Mouse (Mus musculus) inflammation-experienced regulatory T-cells, adult 6 months (primary cell): ENCODE results near the gene Fpr3. TPM values are rescaled to one million over a fixed set of nuclear protein-coding genes. Genes with fewer than 3 reads are reported as not detected.
"Not testable (repeated sequence)": the region's sequence is repeated elsewhere in the genome, so short reads cannot be mapped to it uniquely, and the experiment has no call there.

ENCODE experiments used
- ATAC-seq: one replicate; pipeline ENCODE4 v1.8.0; 2017
- polyA plus RNA-seq, 3 experiments: library from polyadenylated mRNA; unstranded; fragments of 100-300 nt; shearing (Covaris generic); gene quantifications; one replicate each; pipeline ENCODE4 v1.2.1; 2017

The Fpr3 gene
- polyA plus RNA-seq, 3 experiments from 2014 or later: not detected

DNA sequence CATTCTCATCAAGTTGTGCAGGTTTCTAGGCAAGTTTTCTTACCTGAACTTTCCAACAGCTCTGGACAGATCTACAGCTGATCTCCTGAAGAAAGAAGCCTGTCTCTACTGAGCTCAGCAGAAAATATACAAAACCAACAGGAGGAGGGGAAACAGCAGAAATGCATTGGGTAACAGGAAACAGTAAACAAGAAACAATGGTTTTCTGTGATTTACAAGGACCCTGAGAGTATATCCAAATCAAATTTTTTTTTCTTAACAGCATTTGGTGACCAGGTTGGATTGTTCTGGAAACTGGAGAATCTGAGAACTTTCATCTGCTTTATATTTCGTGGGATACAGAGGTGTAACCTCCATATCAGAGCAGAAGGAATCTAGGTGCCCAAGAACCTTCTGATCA, 3.8 kb upstream of the Fpr3 start, which contains the start of gene Fpr1:
Gene Fpr1, minus strand, starts transcription at position 101 of the 400 bp plus-strand sequence.
- no peak for ATAC-seq

DNA sequence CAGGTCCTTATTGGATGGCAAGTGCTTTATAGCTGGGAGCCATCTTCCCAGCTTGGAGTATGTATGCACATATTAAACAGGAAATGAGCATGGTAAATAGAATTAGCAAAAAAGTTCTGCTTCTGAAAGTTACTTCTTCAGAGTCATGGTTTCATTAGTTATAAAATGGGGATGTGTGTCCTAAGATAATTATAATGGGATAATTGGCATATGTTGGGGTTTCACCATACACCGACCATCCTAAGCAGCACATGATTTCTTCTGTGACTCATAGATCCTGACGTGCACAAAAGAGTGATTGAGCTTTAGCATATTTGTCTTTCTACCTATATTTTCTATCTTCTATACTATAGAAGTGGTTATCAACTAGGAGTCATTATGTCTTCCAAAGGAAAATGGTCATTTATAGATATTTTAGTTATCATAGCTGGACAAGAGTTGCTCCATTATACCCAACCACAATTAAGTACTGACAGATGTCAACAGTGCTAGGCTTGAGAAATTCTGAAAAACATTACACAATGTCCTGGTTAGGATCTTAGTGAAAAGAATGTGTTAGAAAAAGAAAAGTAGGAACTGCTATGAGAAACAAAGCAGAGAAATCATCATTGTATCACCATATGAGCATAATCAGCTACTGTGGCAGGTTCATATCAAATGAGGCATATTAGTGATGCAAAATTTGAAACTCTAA, 2.2 kb downstream of the Fpr3 start:
- ATAC-seq: no peak

DNA sequence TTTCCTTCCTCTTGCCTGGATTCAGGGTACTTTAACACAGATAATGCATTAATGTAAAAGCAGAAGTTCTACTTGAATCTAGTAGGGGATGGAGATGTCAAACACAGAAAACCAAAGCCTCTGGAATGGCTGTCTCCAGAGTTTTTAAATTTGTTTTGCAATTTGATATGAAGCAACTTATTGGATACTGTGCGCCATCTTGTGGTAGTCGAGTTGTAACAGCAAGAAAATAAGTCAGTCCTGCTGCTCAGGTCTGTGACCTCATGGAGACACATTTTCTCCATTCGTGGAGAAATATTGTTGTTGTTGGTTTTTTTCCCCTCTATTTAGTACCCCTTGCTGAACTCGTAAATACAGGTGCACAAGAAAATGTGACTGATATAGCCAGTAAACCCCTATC, 8.4 kb downstream of the Fpr3 start:
- ATAC-seq: peak; percentile 67

DNA sequence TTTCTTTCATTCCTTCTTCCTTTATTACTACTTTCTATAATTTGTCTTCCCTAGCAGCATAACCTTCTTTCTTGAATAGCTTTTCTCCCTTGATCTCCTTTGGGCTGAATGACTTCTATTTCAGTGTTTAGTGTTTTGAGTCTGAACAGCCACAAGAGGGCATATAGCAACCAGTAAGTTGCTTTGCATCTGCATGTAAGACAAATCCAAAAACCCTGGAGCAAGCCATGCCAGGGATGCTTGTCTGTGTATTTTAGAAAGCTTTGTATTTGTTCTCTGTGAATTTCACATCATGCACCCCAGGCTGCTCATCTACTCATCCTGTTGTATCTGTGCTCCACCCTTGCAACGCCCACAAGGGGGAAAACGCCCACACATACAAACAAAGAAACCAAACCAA, 11.6 kb downstream of the Fpr3 start:
- ATAC-seq: peak; percentile 29

DNA sequence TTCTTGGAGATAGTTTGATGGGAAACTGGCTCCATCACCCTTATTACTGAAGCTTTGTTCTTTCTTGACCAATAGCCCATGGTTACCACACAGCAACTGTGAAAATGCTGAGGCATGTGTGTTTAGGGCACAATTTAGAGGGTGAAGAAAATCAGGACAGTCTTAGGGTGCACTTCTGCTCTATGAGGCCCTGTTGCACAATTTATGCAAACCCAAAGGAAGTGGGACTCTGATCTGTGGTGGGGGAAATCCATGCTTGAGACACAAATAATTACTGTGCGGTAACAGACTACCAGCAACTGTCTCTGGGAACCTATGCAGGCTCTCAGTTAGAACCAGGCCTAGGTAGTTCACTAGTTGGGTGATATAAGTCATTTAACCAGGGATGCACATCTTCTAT, 13.1 kb downstream of the Fpr3 start:
- ATAC-seq: peak; percentile 68

DNA sequence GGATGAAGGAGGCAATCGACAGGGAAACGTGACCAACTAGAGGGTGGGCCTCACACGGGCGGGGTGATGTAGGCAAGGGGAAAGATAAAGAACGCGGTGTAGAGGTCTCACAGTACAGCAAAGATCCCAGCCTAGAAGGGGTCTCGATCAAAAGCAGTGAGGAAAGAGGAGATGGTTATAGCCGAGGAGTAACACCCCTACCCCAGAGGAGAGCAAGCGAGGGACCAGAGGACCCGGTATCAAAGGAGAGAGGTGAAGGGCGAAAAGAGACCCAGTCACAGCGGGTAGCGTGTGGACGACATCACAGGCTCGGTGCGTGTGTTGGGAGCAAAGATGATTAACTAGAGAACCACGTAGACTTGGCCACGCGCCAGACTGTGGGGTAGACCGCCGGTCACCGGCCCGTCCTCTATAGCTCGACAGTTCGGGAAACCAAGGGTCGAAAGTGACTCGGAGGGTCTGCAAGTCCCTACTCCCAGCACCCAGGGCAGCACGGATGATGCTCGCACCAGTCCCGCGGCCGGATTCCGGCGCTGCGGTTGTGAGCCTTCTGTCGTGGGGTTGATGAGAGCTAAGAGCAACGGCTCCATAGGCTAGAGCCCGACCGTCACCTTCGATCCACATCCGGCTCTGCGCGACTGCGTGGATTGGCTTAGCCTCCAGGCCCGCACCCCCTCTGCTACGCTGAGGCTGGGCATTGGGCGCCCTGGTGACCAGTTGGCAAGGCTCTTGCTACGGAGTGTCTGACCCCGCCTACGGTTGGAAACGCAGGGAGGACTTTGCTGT, 22.2 kb downstream of the Fpr3 start:
- ATAC-seq: peak; percentile 98

DNA sequence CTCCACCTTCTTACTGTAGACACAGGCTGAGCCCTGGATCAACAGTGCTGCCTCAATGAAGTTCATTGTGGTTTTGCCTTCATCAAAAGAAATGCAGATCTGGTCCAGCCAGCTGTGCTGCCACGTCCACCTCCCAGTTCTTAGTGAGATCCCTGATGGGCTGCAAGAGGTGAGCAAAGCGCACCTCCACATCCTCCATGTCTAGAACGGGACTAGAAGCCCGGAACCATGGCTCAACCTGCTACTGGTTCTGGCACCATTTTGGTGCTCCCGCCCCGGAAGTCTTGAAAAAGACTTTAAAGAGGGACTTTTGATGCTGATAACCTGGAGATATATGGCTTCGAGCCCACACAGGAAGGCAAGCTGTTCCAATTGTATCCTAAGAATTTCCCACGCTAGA, 25.0 kb downstream of the Fpr3 start:
- not testable (repeated sequence) for ATAC-seq

DNA sequence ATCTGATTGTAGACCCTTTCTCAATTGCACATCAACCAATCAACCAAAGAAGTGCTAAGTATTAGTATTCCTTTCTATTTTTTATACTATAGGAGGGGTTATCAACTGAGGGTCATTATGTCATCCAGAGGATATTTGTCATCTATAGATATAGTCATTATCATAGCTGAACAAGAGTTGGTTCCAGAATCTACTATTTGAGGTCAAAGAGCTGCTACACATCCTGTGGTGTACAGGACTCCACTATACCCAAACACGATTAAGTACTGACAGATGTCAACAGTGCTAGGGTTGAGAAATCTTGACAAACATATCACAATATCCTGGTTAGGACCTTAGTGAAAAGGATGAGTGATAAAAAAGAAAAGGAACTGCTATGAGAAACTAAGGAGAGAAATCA, 29.7 kb downstream of the Fpr3 start:
- ATAC-seq: peak; percentile 55

DNA sequence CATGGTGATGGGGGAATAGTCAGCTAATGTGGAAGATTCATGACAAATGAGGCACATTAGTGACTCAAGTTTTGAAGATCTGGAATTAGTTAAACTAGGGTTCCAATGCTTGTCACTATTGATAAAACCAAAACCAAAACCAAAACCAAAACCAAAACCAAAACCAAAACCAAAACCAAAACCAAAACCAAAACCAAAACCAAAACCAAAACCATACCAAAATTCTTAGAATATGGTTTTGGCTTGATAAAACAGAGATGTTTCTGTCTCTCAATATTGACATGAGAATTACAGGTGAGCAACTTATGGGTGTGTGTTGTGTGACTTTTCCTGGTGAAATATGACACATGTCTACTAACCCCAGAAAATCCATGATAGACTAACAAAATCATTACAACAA, 30.1 kb downstream of the Fpr3 start:
- ATAC-seq: peak; percentile 53

DNA sequence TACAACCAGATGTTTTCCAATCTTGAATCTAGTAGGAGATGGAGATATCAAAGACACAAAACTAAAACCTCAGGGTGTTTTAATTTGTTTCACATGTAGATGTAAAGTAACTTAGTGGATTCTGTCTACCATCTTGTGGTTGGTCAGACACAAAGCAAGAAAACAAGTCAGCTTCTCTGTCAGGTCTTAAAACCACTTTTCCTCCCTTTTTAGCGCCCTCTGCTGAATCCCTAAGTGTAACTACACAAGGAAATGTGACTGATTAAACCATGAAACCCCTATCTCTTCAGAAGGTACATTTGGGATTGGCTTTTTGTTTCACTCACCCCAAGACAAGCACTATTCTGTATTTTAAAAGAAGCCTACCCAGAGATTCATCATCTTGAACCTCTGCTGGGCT, 85.8 kb downstream of the Fpr3 start:
- peak; percentile 58 for ATAC-seq

DNA sequence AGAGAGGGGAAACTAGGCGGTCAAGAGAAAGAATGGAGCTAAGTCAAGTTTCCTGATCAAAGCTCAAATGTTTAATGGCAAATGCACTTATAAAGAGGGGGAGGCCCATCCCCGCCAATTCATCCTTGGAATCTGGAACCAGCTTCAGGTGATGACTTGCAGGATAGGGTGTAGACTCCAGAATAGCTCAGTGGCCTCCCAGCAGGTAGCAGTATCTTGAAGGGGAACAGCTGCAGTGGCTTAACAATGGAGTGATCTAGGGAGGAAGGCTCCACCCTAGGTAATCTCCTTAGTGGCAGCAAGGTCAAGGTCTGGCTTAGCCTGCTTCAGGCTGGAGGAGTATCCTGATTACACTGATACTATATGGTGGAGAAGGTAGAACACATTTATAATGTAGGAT, 93.6 kb downstream of the Fpr3 start:
- not testable (repeated sequence) for ATAC-seq

DNA sequence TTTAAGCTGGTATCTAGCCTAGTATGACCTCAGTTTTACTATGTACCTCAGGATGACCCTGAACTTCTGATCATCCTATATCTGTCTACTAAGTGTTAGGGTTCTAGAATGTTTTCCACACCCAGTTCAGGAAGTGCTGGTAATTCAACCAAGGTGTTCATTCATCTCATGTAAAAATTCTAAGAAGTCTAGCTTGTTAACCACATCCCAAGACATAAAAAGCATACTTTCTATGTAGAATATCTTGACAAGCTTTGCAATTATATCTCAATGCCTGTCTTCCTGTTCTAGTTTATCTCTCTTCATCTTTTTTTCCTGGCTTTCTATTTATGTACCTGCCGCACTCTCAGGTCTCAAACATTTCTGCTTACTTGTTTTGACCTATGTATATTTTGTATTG, 117.1 kb downstream of the Fpr3 start:
- ATAC-seq: peak; percentile 64

Other genes with a start within 250 kb of the Fpr3 start
- under 1 TPM in 1 of 3 experiments, not detected in 2; 0.12 TPM for gene Vmn2r90, start 184.1 kb upstream of the Fpr3 start, polyA plus RNA-seq
- gene Spaca6, start 60.7 kb upstream of the Fpr3 start, polyA plus RNA-seq: 10 to 100 TPM in 2 of 3 experiments, 1 to 10 TPM in 1; 2.4 to 13.5 (median 12.6) TPM
- under 1 TPM in 1 of 3 experiments, not detected in 2; 0.12 TPM for gene Has1, start 32.6 kb upstream of the Fpr3 start, polyA plus RNA-seq
- under 1 TPM in 1 of 3 experiments, not detected in 2; 0.72 TPM for gene Fpr1, start 3.9 kb upstream of the Fpr3 start, polyA plus RNA-seq
- gene Fpr2, start within 50 bp of the Fpr3 start, polyA plus RNA-seq: under 1 TPM in 2 of 3 experiments, not detected in 1; 0.34 to 0.64 TPM
- not detected for gene Fpr-rs4, start 133.9 kb downstream of the Fpr3 start, polyA plus RNA-seq
- gene Vmn2r124, start 161.6 kb downstream of the Fpr3 start, polyA plus RNA-seq: under 1 TPM in 1 of 3 experiments, not detected in 2; 0.04 TPM
- gene Vmn2r91, start 197.2 kb downstream of the Fpr3 start, polyA plus RNA-seq: not detected